Mouse (Mus musculus): ENCODE measurements around the gene Gm20388. TPM values are rescaled to one million over a fixed set of nuclear protein-coding genes. Genes with fewer than 3 reads are reported as not detected.
A peak's percentile ranks its signal among the peaks of the same experiment; 100 is the strongest.

The Gm20388 gene
- polyA plus RNA-seq, 1 experiment from 2014 or later = not detected

GRCm38 (mm10) chr8:121366655-121367054 lies 1456.0 kb downstream of the Gm20388 start:
- Histone ChIP-seq H3K9me3 (ENCODE audit: control insufficient read depth, low read length) (no peaks in the 10 kb centered on the region), H3K4me2 (ENCODE audit: low read depth, low read length) (no peak overlapping the region), H3K27ac (ENCODE audit: low read length) (no peak overlapping the region), H3K36me3 (ENCODE audit: control insufficient read depth, insufficient read depth, low read length) (no peaks in the 10 kb centered on the region), H3K4me3 (ENCODE audit: low read length) (no peak overlapping the region), H3K27me3 (ENCODE audit: control insufficient read depth, insufficient read depth, low read depth, low read length) (no peaks in the 10 kb centered on the region; the same call in 1 of the 2 replicates), H3K4me1 (replicated peaks; ENCODE audit: control insufficient read depth, insufficient read depth, low read length) (peaks cover 2% of the 10 kb centered on the region; the same call in 1 of the 2 replicates), H3K9ac (ENCODE audit: low read length) (no peak overlapping the region)
- ATAC-seq (ENCODE audit: low read depth) = peak; percentile 78
- WGBS = 47% methylated on average over 12 of the region's 12 CpGs

DNA sequence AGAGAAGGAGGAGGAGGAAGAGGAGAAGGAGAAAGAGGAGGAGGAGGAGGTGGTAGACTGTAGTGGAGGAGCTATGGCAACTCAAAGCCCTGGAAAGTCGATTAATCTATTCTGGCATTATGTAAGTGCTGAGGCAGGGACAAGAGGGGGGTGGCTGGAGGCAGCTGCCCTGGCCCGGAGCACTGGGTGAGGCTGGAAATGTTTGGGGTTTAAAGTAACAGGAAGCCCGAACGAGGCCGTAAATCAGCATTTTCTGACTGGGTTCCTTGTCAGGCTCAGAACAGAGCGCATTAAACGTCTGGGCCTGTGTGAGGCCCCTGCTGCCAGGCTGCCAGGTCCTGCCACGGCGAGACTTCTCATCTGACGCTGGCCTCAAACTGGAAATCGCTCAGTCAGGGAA lies 1458.2 kb downstream of the Gm20388 start:
- 29% methylated on average over 11 of the region's 11 CpGs for WGBS
- Histone ChIP-seq H3K4me3 (ENCODE audit: low read length) (no peak overlapping the region), H3K27ac (ENCODE audit: low read length) (no peak overlapping the region), H3K36me3 (ENCODE audit: control insufficient read depth, insufficient read depth, low read length) (no peaks in the 10 kb centered on the region), H3K27me3 (ENCODE audit: control insufficient read depth, insufficient read depth, low read depth, low read length) (no peaks in the 10 kb centered on the region; the same call in 1 of the 2 replicates), H3K4me1 (replicated peaks; ENCODE audit: control insufficient read depth, insufficient read depth, low read length) (peaks cover 2% of the 10 kb centered on the region; the same call in 1 of the 2 replicates), H3K9me3 (ENCODE audit: control insufficient read depth, low read length) (no peaks in the 10 kb centered on the region), H3K4me2 (ENCODE audit: low read depth, low read length) (no peak overlapping the region), H3K9ac (ENCODE audit: low read length) (no peak overlapping the region)
- ATAC-seq (ENCODE audit: low read depth) = peak; percentile 46

GRCm38 (mm10) chr8:121369378-121369777 lies 1458.7 kb downstream of the Gm20388 start:
- 74% methylated on average over 11 of the region's 11 CpGs for WGBS
- no peak overlapping the region for H3K27ac ChIP-seq (ENCODE audit: low read length)

DNA sequence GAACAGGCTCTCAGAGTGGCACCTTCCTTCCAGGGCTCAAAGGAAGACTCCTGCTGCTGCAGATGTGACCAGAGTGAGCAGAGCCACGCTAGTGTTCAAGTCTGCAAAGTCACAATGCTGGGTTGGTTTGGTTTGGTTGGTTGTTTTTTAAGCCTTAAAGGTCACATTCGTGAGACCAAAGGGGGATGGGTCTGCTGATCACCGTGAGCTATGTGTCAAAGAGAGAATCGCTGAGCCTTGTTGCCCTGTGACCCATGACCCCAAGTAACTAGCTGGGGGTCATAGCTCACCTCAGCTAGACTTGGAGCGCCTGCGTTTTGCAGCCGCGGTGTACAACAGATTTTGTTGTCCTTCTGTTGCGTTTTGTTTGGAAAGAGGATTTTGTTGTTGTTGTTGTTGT lies 1460.6 kb downstream of the Gm20388 start:
- no peaks in the 10 kb centered on the region for H3K9me3 ChIP-seq (ENCODE audit: control insufficient read depth, low read length)
- H3K27ac ChIP-seq (ENCODE audit: low read length) = no peak overlapping the region
- H3K4me1 ChIP-seq (replicated peaks; ENCODE audit: control insufficient read depth, insufficient read depth, low read length) = peaks cover 7% of the 10 kb centered on the region; the same call in 1 of the 2 replicates
- no peaks in the 10 kb centered on the region; the same call in 1 of the 2 replicates for H3K27me3 ChIP-seq (ENCODE audit: control insufficient read depth, insufficient read depth, low read depth, low read length)
- H3K4me3 ChIP-seq (ENCODE audit: low read length) = no peak overlapping the region
- 61% methylated on average over 9 of the region's 9 CpGs for WGBS
- no peak overlapping the region for H3K9ac ChIP-seq (ENCODE audit: low read length)
- H3K36me3 ChIP-seq (ENCODE audit: control insufficient read depth, insufficient read depth, low read length) = no peaks in the 10 kb centered on the region
- no peak overlapping the region for H3K4me2 ChIP-seq (ENCODE audit: low read depth, low read length)
- no peak for ATAC-seq (ENCODE audit: low read depth)

More at GRCm38 (mm10) chr8:121369378-121369777, 1458.7 kb downstream of the Gm20388 start:
- Histone ChIP-seq H3K4me2 (ENCODE audit: low read depth, low read length) (no peak overlapping the region), H3K4me3 (ENCODE audit: low read length) (no peak overlapping the region), H3K9ac (ENCODE audit: low read length) (no peak overlapping the region), H3K9me3 (ENCODE audit: control insufficient read depth, low read length) (no peaks in the 10 kb centered on the region), H3K27me3 (ENCODE audit: control insufficient read depth, insufficient read depth, low read depth, low read length) (no peaks in the 10 kb centered on the region; the same call in 1 of the 2 replicates), H3K36me3 (ENCODE audit: control insufficient read depth, insufficient read depth, low read length) (no peaks in the 10 kb centered on the region), H3K4me1 (replicated peaks; ENCODE audit: control insufficient read depth, insufficient read depth, low read length) (peaks cover 3% of the 10 kb centered on the region; the same call in 1 of the 2 replicates)
- no peak for ATAC-seq (ENCODE audit: low read depth)

DNA sequence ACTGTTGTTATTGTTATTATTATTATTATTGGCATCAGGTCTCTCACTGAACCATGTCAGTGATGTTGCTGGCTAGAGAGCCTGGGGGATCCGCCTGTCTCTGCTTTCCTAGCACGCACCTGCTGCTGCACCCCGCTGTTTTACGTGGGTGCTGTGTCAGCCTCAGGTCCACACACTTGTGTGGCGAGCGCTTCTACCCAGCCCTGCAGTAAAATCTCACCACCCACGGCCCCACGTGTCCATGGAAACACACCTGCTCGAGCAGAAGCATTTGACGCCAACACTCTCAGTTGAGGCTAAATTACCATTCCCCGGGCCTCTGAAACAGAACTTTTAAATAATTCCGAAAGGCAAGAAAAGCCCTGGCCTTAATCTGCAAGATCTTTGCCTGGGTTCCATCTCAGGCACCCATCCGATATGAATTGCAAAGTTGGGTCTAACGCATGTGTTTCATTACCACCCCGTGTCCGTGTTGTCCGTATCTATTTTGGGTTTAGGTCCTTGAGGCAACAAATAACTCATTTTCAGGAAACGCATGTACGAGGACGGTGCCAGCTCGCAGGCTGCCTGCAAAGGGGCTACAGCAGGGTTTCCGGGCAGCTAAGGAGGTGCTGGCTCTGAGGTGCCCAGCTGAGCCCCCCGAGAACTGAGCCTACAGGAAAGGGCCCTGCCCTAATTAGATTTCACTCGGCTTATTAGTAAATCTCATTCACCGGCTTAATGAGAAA lies 1461.4 kb downstream of the Gm20388 start:
- ATAC-seq (ENCODE audit: low read depth) = no peak
- Histone ChIP-seq H3K9ac (ENCODE audit: low read length) (no peak overlapping the region), H3K27me3 (ENCODE audit: control insufficient read depth, insufficient read depth, low read depth, low read length) (no peaks in the 10 kb centered on the region; the same call in 1 of the 2 replicates), H3K9me3 (ENCODE audit: control insufficient read depth, low read length) (no peaks in the 10 kb centered on the region), H3K4me2 (ENCODE audit: low read depth, low read length) (no peak overlapping the region), H3K4me3 (ENCODE audit: low read length) (no peak overlapping the region), H3K4me1 (replicated peaks; ENCODE audit: control insufficient read depth, insufficient read depth, low read length) (peaks cover 8% of the 10 kb centered on the region; the same call in 1 of the 2 replicates), H3K36me3 (ENCODE audit: control insufficient read depth, insufficient read depth, low read length) (no peaks in the 10 kb centered on the region), H3K27ac (ENCODE audit: low read length) (no peak overlapping the region)
- WGBS = 80% methylated on average over 25 of the region's 25 CpGs

- H3K4me2 ChIP-seq (ENCODE audit: low read depth, low read length) = no peak overlapping the region
- no peaks in the 10 kb centered on the region; the same call in 1 of the 2 replicates for H3K27me3 ChIP-seq (ENCODE audit: control insufficient read depth, insufficient read depth, low read depth, low read length)
- no peaks in the 10 kb centered on the region for H3K9me3 ChIP-seq (ENCODE audit: control insufficient read depth, low read length)
- H3K9ac ChIP-seq (ENCODE audit: low read length) = no peak overlapping the region
- no peaks in the 10 kb centered on the region for H3K36me3 ChIP-seq (ENCODE audit: control insufficient read depth, insufficient read depth, low read length)
- H3K4me3 ChIP-seq (ENCODE audit: low read length) = no peak overlapping the region
- WGBS = 78% methylated on average over 10 of the region's 10 CpGs
- H3K4me1 ChIP-seq (replicated peaks; ENCODE audit: control insufficient read depth, insufficient read depth, low read length) = peaks cover 8% of the 10 kb centered on the region; the same call in 1 of the 2 replicates
- H3K27ac ChIP-seq (ENCODE audit: low read length) = no peak overlapping the region
- no peak for ATAC-seq (ENCODE audit: low read depth)
Measured at GRCm38 (mm10) chr8:121372639-121372986, 1462.0 kb downstream of the Gm20388 start.

GRCm38 (mm10) chr8:121374284-121374683 lies 1463.6 kb downstream of the Gm20388 start:
- Histone ChIP-seq H3K36me3 (ENCODE audit: control insufficient read depth, insufficient read depth, low read length) (no peaks in the 10 kb centered on the region), H3K9ac (ENCODE audit: low read length) (no peak overlapping the region), H3K27ac (ENCODE audit: low read length) (no peak overlapping the region), H3K4me1 (replicated peaks; ENCODE audit: control insufficient read depth, insufficient read depth, low read length) (peaks cover 6% of the 10 kb centered on the region; the same call in 1 of the 2 replicates), H3K27me3 (ENCODE audit: control insufficient read depth, insufficient read depth, low read depth, low read length) (no peaks in the 10 kb centered on the region; the same call in 1 of the 2 replicates), H3K4me2 (ENCODE audit: low read depth, low read length) (no peak overlapping the region), H3K9me3 (ENCODE audit: control insufficient read depth, low read length) (no peaks in the 10 kb centered on the region), H3K4me3 (ENCODE audit: low read length) (no peak overlapping the region)
- WGBS = 28% methylated on average over 9 of the region's 9 CpGs
- no peak for ATAC-seq (ENCODE audit: low read depth)

GRCm38 (mm10) chr8:121374777-121375176 lies 1464.1 kb downstream of the Gm20388 start:
- H3K36me3 ChIP-seq (ENCODE audit: control insufficient read depth, insufficient read depth, low read length) = no peaks in the 10 kb centered on the region
- H3K9ac ChIP-seq (ENCODE audit: low read length) = no peak overlapping the region
- H3K27me3 ChIP-seq (ENCODE audit: control insufficient read depth, insufficient read depth, low read depth, low read length) = no peaks in the 10 kb centered on the region; the same call in 1 of the 2 replicates
- H3K27ac ChIP-seq (ENCODE audit: low read length) = no peak overlapping the region
- H3K4me3 ChIP-seq (ENCODE audit: low read length) = no peak overlapping the region
- WGBS = 7% methylated on average over 8 of the region's 8 CpGs
- ATAC-seq (ENCODE audit: low read depth) = peak; percentile 79
- H3K9me3 ChIP-seq (ENCODE audit: control insufficient read depth, low read length) = no peaks in the 10 kb centered on the region
- H3K4me2 ChIP-seq (ENCODE audit: low read depth, low read length) = no peak overlapping the region
- H3K4me1 ChIP-seq (replicated peaks; ENCODE audit: control insufficient read depth, insufficient read depth, low read length) = peaks cover 6% of the 10 kb centered on the region; the same call in 1 of the 2 replicates

GRCm38 (mm10) chr8:121376116-121376950 lies 1465.7 kb downstream of the Gm20388 start:
- no peak overlapping the region for H3K9ac ChIP-seq (ENCODE audit: low read length)
- 56% methylated on average over 10 of the region's 10 CpGs for whole genome bisulfite sequencing

More at GRCm38 (mm10) chr8:121376116-121376950, 1465.7 kb downstream of the Gm20388 start:
- ATAC-seq (ENCODE audit: low read depth) = peak; percentile 88
- Histone ChIP-seq H3K27ac (ENCODE audit: low read length) (peak overlapping the region; percentile 19; the same call in 1 of the 2 replicates), H3K36me3 (ENCODE audit: control insufficient read depth, insufficient read depth, low read length) (no peaks in the 10 kb centered on the region), H3K27me3 (ENCODE audit: control insufficient read depth, insufficient read depth, low read depth, low read length) (no peaks in the 10 kb centered on the region; the same call in 1 of the 2 replicates), H3K4me1 (replicated peaks; ENCODE audit: control insufficient read depth, insufficient read depth, low read length) (peaks cover 6% of the 10 kb centered on the region; the same call in 1 of the 2 replicates), H3K4me2 (ENCODE audit: low read depth, low read length) (no peak overlapping the region), H3K4me3 (ENCODE audit: low read length) (no peak overlapping the region), H3K9me3 (ENCODE audit: control insufficient read depth, low read length) (no peaks in the 10 kb centered on the region)
